In the genomic region with DNA sequence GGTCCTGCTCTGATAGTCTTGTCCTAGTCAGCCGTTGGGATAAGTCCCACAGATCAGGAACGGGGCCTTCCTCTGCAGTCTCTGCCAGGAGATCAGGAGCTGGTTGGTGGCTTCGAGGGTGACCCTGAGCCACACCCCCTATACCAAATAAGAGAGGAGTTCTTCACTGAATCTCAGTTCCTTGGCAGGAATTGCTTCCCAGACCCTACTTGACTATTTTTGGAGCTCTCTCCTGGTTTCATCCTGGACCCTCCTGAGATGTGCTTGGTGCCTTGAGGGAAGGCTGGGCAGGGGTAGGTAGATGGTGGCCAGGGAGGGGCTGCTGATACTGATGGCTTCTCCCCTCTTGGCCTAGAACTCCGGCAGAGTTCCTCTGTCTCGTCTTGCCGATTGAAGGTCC, we compare ENCODE assay signal across 8 mouse cellular contexts. TPM values are rescaled to one million over a fixed set of nuclear protein-coding genes. Genes with fewer than 3 reads are reported as not detected.
A peak's percentile ranks its signal among the peaks of the same experiment; 100 is the strongest.
DNase-seq lines count a peak whose midpoint lies in the region; ATAC-seq and TF ChIP-seq lines count a peak whose summit lies in the region.

No protein-coding gene starts in this region.

- no peak for TF ChIP-seq POLR2A in kidney, adult 2 months (IDR thresholded peaks at IDR 0.05; ENCODE audit: low read depth, low read length)
- peak in 1 of 2 experiments; percentile 42; a peak in 1 of 4 replicates for TF ChIP-seq POLR2A in MEL (IDR thresholded peaks at IDR 0.05; ENCODE audit: control insufficient read depth in 1 of 2, insufficient read depth in 1 of 2, low read depth in 1 of 2, low read length in 2 of 2, poor library complexity in 1 of 2)

- H3K4me1 ChIP-seq in kidney, adult 2 months (ENCODE audit: control insufficient read depth, insufficient read depth, low read length): no peaks in the 10 kb centered on the region; the same call in 1 of the 2 replicates
- H3K4me1 ChIP-seq in MEL (ENCODE audit: control insufficient read depth in 1 of 2, insufficient read depth in 2 of 2, low read length in 2 of 2): peaks cover 3 to 14% of the 10 kb centered on the region in 2 experiments; a peak in 3 of 4 replicates
- H3K4me1 ChIP-seq in hindbrain, embryonic 12.5 days: peaks cover 40% of the 10 kb centered on the region
- H3K4me1 ChIP-seq in midbrain, embryonic 12.5 days: peaks cover 37% of the 10 kb centered on the region

- H3K27me3 ChIP-seq in kidney, adult 2 months (replicated peaks; ENCODE audit: control insufficient read depth, insufficient read depth, low read length): no peaks in the 10 kb centered on the region
- H3K27me3 ChIP-seq in MEL (ENCODE audit: control insufficient read depth in 1 of 2, insufficient read depth in 2 of 2, low read length in 2 of 2): no peaks in the 10 kb centered on the region
- peaks cover 4% of the 10 kb centered on the region for H3K27me3 ChIP-seq in hindbrain, embryonic 12.5 days
- H3K27me3 ChIP-seq in midbrain, embryonic 12.5 days: peaks cover 29% of the 10 kb centered on the region

- H3K27ac ChIP-seq in kidney, adult 2 months (ENCODE audit: insufficient read depth, low read depth, low read length): peak overlapping the region; percentile 62
- H3K27ac ChIP-seq in MEL (ENCODE audit: control insufficient read depth, low read depth, low read length): peak overlapping the region; percentile 86
- peak overlapping the region; percentile 76 for H3K27ac ChIP-seq in hindbrain, embryonic 12.5 days
- H3K27ac ChIP-seq in midbrain, embryonic 12.5 days (replicated peaks): peak overlapping the region; percentile 55

- no peak for ATAC-seq in hindbrain, embryonic 12.5 days (ENCODE audit: low FRiP score)
- no peak for ATAC-seq in midbrain, embryonic 12.5 days (ENCODE audit: low FRiP score, low read depth)

- H3K4me2 ChIP-seq in hindbrain, embryonic 12.5 days (replicated peaks): no peak overlapping the region; the same call in 1 of the 2 replicates
- H3K4me2 ChIP-seq in midbrain, embryonic 12.5 days (replicated peaks): peak overlapping the region; percentile 35; the same call in 1 of the 2 replicates

- no peak for TF ChIP-seq RAD21 in MEL (IDR thresholded peaks at IDR 0.05; ENCODE audit: low read depth, low read length)

- 65% methylated on average over 6 of the region's 6 CpGs for WGBS in kidney, adult 2 months
- 89% methylated on average over 6 of the region's 6 CpGs for WGBS in hindbrain, embryonic 12.5 days
- WGBS in midbrain, embryonic 12.5 days: 80% methylated on average over 6 of the region's 6 CpGs

- no peaks in the 10 kb centered on the region for H3K36me3 ChIP-seq in kidney, adult 2 months (ENCODE audit: control insufficient read depth, insufficient read depth, low read length)
- peaks cover 0 to 11% of the 10 kb centered on the region in 2 experiments; a peak in 3 of 4 replicates for H3K36me3 ChIP-seq in MEL (ENCODE audit: control insufficient read depth in 1 of 2, insufficient read depth in 2 of 2, low read length in 2 of 2)
- peaks cover 15% of the 10 kb centered on the region; the same call in 1 of the 2 replicates for H3K36me3 ChIP-seq in hindbrain, embryonic 12.5 days
- H3K36me3 ChIP-seq in midbrain, embryonic 12.5 days: peaks cover 8% of the 10 kb centered on the region; the same call in 1 of the 2 replicates

- H3K4me3 ChIP-seq in kidney, adult 2 months (ENCODE audit: insufficient read depth, low read depth, low read length): peak overlapping the region; percentile 17; the same call in 1 of the 2 replicates
- peak overlapping the region; percentile 12 to 32 for H3K4me3 ChIP-seq in MEL (ENCODE audit: control insufficient read depth in 1 of 2, insufficient read depth in 1 of 2, low read depth in 2 of 2, low read length in 2 of 2)
- H3K4me3 ChIP-seq in hindbrain, embryonic 12.5 days: no peak overlapping the region
- no peak overlapping the region for H3K4me3 ChIP-seq in midbrain, embryonic 12.5 days

- TF ChIP-seq CTCF in kidney, adult 2 months (conservative IDR thresholded peaks at IDR 0.05; ENCODE audit: insufficient read depth, insufficient read length, low read depth, low read length): no peak
- TF ChIP-seq CTCF in MEL (IDR thresholded peaks at IDR 0.05 in 2 of 3, conservative IDR thresholded peaks at IDR 0.05 in 1 of 3; ENCODE audit: control insufficient read depth in 1 of 3, insufficient read depth in 1 of 3, low read depth in 2 of 3, low read length in 3 of 3, poor library complexity in 1 of 3, severe bottlenecking in 1 of 3): no peak

- DNase-seq in kidney, adult 2 months: no peak
- no peak for DNase-seq in kidney, postnatal 36 days
- no peak for DNase-seq in MEL (ENCODE audit: low read depth, low spot score)
- no peak for DNase-seq in urinary bladder, postnatal 10 days (ENCODE audit: low spot score)
- DNase-seq in frontal cortex, adult 2 months (ENCODE audit: extremely low spot score in 1 of 2, low spot score in 1 of 2): no peak
- DNase-seq in cerebellum, adult 8-10 months: no peak

- peaks cover 37% of the 10 kb centered on the region for H3K79me2 ChIP-seq in MEL (ENCODE audit: control insufficient read depth, insufficient read depth, low read length, poor library complexity)

- no peak for TF ChIP-seq EP300 in MEL (IDR thresholded peaks at IDR 0.05; ENCODE audit: low read depth in 1 of 2, low read length in 2 of 2)

- H3K9me3 ChIP-seq in MEL (replicated peaks; ENCODE audit: insufficient read depth, low read length): no peaks in the 10 kb centered on the region
- H3K9me3 ChIP-seq in hindbrain, embryonic 12.5 days (replicated peaks): no peaks in the 10 kb centered on the region
- H3K9me3 ChIP-seq in midbrain, embryonic 12.5 days: no peaks in the 10 kb centered on the region

- peak overlapping the region; percentile 74 for H3K9ac ChIP-seq in MEL (ENCODE audit: control insufficient read depth, low read depth, low read length, poor library complexity, severe bottlenecking)
- no peak overlapping the region for H3K9ac ChIP-seq in hindbrain, embryonic 12.5 days
- H3K9ac ChIP-seq in midbrain, embryonic 12.5 days (replicated peaks): no peak overlapping the region

TF ChIP-seq in MEL, 35 proteins besides CTCF, POLR2A, EP300 and RAD21 (continues in another document):
- TF ChIP-seq BHLHE40 (IDR thresholded peaks at IDR 0.05; ENCODE audit: borderline replicate concordance, low read depth, low read length) (no peak), RCOR1 (IDR thresholded peaks at IDR 0.05; ENCODE audit: low read depth, low read length) (no peak), TCF12 (IDR thresholded peaks at IDR 0.05; ENCODE audit: low read depth, low read length) (no peak), MAFK (IDR thresholded peaks at IDR 0.05; ENCODE audit: borderline replicate concordance, low read depth, low read length) (no peak), ZNF384 (IDR thresholded peaks at IDR 0.05; ENCODE audit: low read depth, low read length) (no peak), MAZ (IDR thresholded peaks at IDR 0.05; ENCODE audit: low read depth, low read length) (no peak), ZMIZ1 (IDR thresholded peaks at IDR 0.05; ENCODE audit: low read depth, low read length) (no peak), CHD2 (IDR thresholded peaks at IDR 0.05; ENCODE audit: low read length) (no peak), ZKSCAN1 (IDR thresholded peaks at IDR 0.05; ENCODE audit: low read depth, low read length) (no peak), NRF1 (IDR thresholded peaks at IDR 0.05; ENCODE audit: insufficient read depth, low read depth, low read length, poor library complexity, severe bottlenecking) (no peak), KAT2A (conservative IDR thresholded peaks at IDR 0.05; ENCODE audit: low read depth, low read length) (no peak), TBP (IDR thresholded peaks at IDR 0.05; ENCODE audit: low read depth, low read length) (no peak), ELF1 (IDR thresholded peaks at IDR 0.05; ENCODE audit: low read depth, low read length) (no peak), SIN3A (IDR thresholded peaks at IDR 0.05; ENCODE audit: low read length) (no peak), CHD1 (IDR thresholded peaks at IDR 0.05; ENCODE audit: low read depth, low read length) (no peak)

RNA-seq across cellular contexts. Expression of gene Ucp2, which starts 3.2 kb away (rescaled TPM):
- polyA plus RNA-seq in kidney, adult 2 months (2012; rRNA removed): 153 and 172 TPM in 2 replicates
- total RNA-seq in MEL (2012; rRNA removed): 139 and 156 TPM in 2 replicates
- 100 to 1,000 TPM in 1 of 2 experiments, not detected in 1; 724 TPM for polyA plus RNA-seq in MEL (2012; ENCODE audit: insufficient read depth in 1 of 2, insufficient read length in 2 of 2, low read depth in 1 of 2, low replicate concordance in 2 of 2, missing spikeins in 1 of 2)
- 123 and 130 TPM in 2 replicates for polyA plus RNA-seq in hindbrain, embryonic 12.5 days (2016; fragmentation: Nextera tagmentation; extraction: Ambion mirVana)
- polyA plus RNA-seq in midbrain, embryonic 12.5 days (2016; fragmentation: Nextera tagmentation; extraction: Ambion mirVana): 68.6 and 87.1 TPM in 2 replicates
- 39.8 and 53.5 TPM in 2 replicates for polyA plus RNA-seq in frontal cortex, adult 2 months (2012; rRNA removed)

RNA-seq across cellular contexts. Expression of gene Dnajb13, which starts 18.4 kb away (rescaled TPM):
- polyA plus RNA-seq in kidney, adult 2 months (2012; rRNA removed): 0.36 and 0.58 TPM in 2 replicates
- total RNA-seq in MEL (2012; rRNA removed): 2.0 and 2.2 TPM in 2 replicates
- 1 to 10 TPM in 1 of 2 experiments, not detected in 1; 3.6 TPM for polyA plus RNA-seq in MEL (2012; ENCODE audit: insufficient read depth in 1 of 2, insufficient read length in 2 of 2, low read depth in 1 of 2, low replicate concordance in 2 of 2, missing spikeins in 1 of 2)
- 5.0 and 8.2 TPM in 2 replicates for polyA plus RNA-seq in hindbrain, embryonic 12.5 days (2016; fragmentation: Nextera tagmentation; extraction: Ambion mirVana)
- polyA plus RNA-seq in midbrain, embryonic 12.5 days (2016; fragmentation: Nextera tagmentation; extraction: Ambion mirVana): 0.37 and 0.93 TPM in 2 replicates
- 0.98 and 1.7 TPM in 2 replicates for polyA plus RNA-seq in frontal cortex, adult 2 months (2012; rRNA removed)

RNA-seq across cellular contexts. Expression of gene Ucp3, which starts 23.6 kb away (rescaled TPM):
- polyA plus RNA-seq in kidney, adult 2 months (2012; rRNA removed): 4.0 and 5.0 TPM in 2 replicates
- total RNA-seq in MEL (2012; rRNA removed): 0.10 TPM in 1 of 2 replicates, not detected in the other
- not detected for polyA plus RNA-seq in MEL (2012; ENCODE audit: insufficient read depth in 1 of 2, insufficient read length in 2 of 2, low read depth in 1 of 2, low replicate concordance in 2 of 2, missing spikeins in 1 of 2)
- polyA plus RNA-seq in hindbrain, embryonic 12.5 days (2016; fragmentation: Nextera tagmentation; extraction: Ambion mirVana): not detected in 2 replicates
- polyA plus RNA-seq in midbrain, embryonic 12.5 days (2016; fragmentation: Nextera tagmentation; extraction: Ambion mirVana): not detected in 2 replicates
- polyA plus RNA-seq in frontal cortex, adult 2 months (2012; rRNA removed): 3.4 and 3.8 TPM in 2 replicates

RNA-seq across cellular contexts. Expression of gene Coa4, which starts 40.5 kb away (rescaled TPM):
- 12.6 and 16.1 TPM in 2 replicates for polyA plus RNA-seq in kidney, adult 2 months (2012; rRNA removed)
- total RNA-seq in MEL (2012; rRNA removed): 6.1 and 8.1 TPM in 2 replicates
- 10 to 100 TPM in 1 of 2 experiments, not detected in 1; 13.8 TPM for polyA plus RNA-seq in MEL (2012; ENCODE audit: insufficient read depth in 1 of 2, insufficient read length in 2 of 2, low read depth in 1 of 2, low replicate concordance in 2 of 2, missing spikeins in 1 of 2)
- polyA plus RNA-seq in hindbrain, embryonic 12.5 days (2016; fragmentation: Nextera tagmentation; extraction: Ambion mirVana): 13.4 and 15.6 TPM in 2 replicates
- 15.6 and 17.8 TPM in 2 replicates for polyA plus RNA-seq in midbrain, embryonic 12.5 days (2016; fragmentation: Nextera tagmentation; extraction: Ambion mirVana)
- 8.8 and 9.3 TPM in 2 replicates for polyA plus RNA-seq in frontal cortex, adult 2 months (2012; rRNA removed)

Comparison
In these comparisons a context has a peak if more than half of its experiments do, and no peak if none do; other contexts are left out.
1. H3K4me3 ChIP-seq: peak in kidney, adult 2 months (single experiment) and MEL (2 of 2); none in hindbrain, embryonic 12.5 days (single experiment) and midbrain, embryonic 12.5 days (single experiment).
2. Peak in every context shown above with its lines, with median percentiles within 50 percentile points of each other: H3K27ac ChIP-seq.